Mouse (Mus musculus) lung, adult 2 months (tissue): ENCODE results near the gene Nphp3.
A peak's percentile ranks its signal among the peaks of the same experiment; 100 is the strongest.

ENCODE experiments used
- CTCF ChIP-seq: fragments of 200-500 bp; IDR thresholded peaks from 2 replicates; pipeline ENCODE4 v1.5.1; 2011; ENCODE audit warnings: mild to moderate bottlenecking, low read length, control low read depth; ENCODE audit not compliant: insufficient read depth
- POLR2A ChIP-seq: fragments of 200-500 bp; IDR thresholded peaks from 2 replicates; pipeline ENCODE4 v1.6.1; 2011; ENCODE audit warnings: low read depth, mild to moderate bottlenecking, control low read depth, low read length, borderline replicate concordance; ENCODE audit errors: extremely low read depth

GRCm38 (mm10) chr9:104063244-104063961, 61.1 kb downstream of the Nphp3 start, which contains the start of gene Acad11:
- TF ChIP-seq CTCF (no peak), POLR2A (peak; percentile 53; the same call in 1 of the 2 replicates)
